Mouse (Mus musculus): Measurements from ENCODE around the gene Fbll1.

Fbll1 gene

GRCm38 (mm10) chr11:35783038-35783437 is 15.6 kb downstream of the Fbll1 start:
- no peak for DNase-seq (ENCODE audit: low spot score)

- DNase-seq (ENCODE audit: low spot score) = no peak
Measured at GRCm38 (mm10) chr11:35782444-35782843, 16.2 kb downstream of the Fbll1 start.

GRCm38 (mm10) chr11:35780336-35780735 is 18.3 kb downstream of the Fbll1 start:
- no peak for DNase-seq (ENCODE audit: low spot score)

- DNase-seq (ENCODE audit: low spot score) = no peak
Measured at GRCm38 (mm10) chr11:35776452-35776851, 22.2 kb downstream of the Fbll1 start.

GRCm38 (mm10) chr11:35775606-35776005 is 23.1 kb downstream of the Fbll1 start:
- no peak for DNase-seq (ENCODE audit: low spot score)

- DNase-seq (ENCODE audit: low spot score) = no peak
Measured at GRCm38 (mm10) chr11:35770741-35771504, 27.8 kb downstream of the Fbll1 start.

- no peak for DNase-seq (ENCODE audit: low spot score)
Measured at GRCm38 (mm10) chr11:35769746-35770437, 28.8 kb downstream of the Fbll1 start.

GRCm38 (mm10) chr11:35769188-35769745 is 29.4 kb downstream of the Fbll1 start, which contains the start of gene Pank3:
Gene Pank3, plus strand, starts transcription at chr11:35769484.
- peak; percentile 97 for DNase-seq (ENCODE audit: low spot score)

GRCm38 (mm10) chr11:35766845-35767244 is 31.8 kb downstream of the Fbll1 start:
- no peak for DNase-seq (ENCODE audit: low spot score)

GRCm38 (mm10) chr11:35760627-35761003 is 38.1 kb downstream of the Fbll1 start:
- no peak for DNase-seq (ENCODE audit: low spot score)

GRCm38 (mm10) chr11:35760001-35760626 is 38.6 kb downstream of the Fbll1 start:
- no peak for DNase-seq (ENCODE audit: low spot score)

GRCm38 (mm10) chr11:35756411-35757303 is 42.0 kb downstream of the Fbll1 start:
- DNase-seq (ENCODE audit: low spot score) = no peak

- no peak for DNase-seq (ENCODE audit: low spot score)
Measured at GRCm38 (mm10) chr11:35755546-35755945, 43.1 kb downstream of the Fbll1 start.

- no peak for DNase-seq (ENCODE audit: low spot score)
Measured at GRCm38 (mm10) chr11:35754906-35755418, 43.7 kb downstream of the Fbll1 start.

- DNase-seq (ENCODE audit: low spot score) = no peak
Measured at GRCm38 (mm10) chr11:35750578-35750977, 48.1 kb downstream of the Fbll1 start.

All from left cerebral cortex, adult 11 months (tissue).